Mouse (Mus musculus) neural tube, embryonic 14.5 days (tissue): Measurements from ENCODE around the gene Rbl2. TPM values are rescaled to one million over a fixed set of nuclear protein-coding genes. Genes with fewer than 3 reads are reported as not detected.

Experiments
- ATAC-seq: fragments of 200-750 bp; cut with Nextera tagmentation; 2 replicates; pipeline ENCODE4 v1.8.0; 2017; ENCODE audit warnings: low read depth, mild to moderate bottlenecking, moderate TSS enrichment, moderate library complexity
- H3K27ac ChIP-seq: fragments of 300-500 bp; sonication (generic); 2 replicates; pipeline ENCODE4 v1.5.1; 2014; ENCODE audit warnings: low read depth, mild to moderate bottlenecking, control low read depth, low read length, moderate library complexity, mixed read lengths
- H3K27me3 ChIP-seq: fragments of 300-500 bp; sonication (generic); 2 replicates; pipeline ENCODE4 v1.6.1; 2014; ENCODE audit warnings: low read length; ENCODE audit not compliant: control insufficient read depth, insufficient read depth
- H3K36me3 ChIP-seq: fragments of 300-500 bp; sonication (generic); 2 replicates; pipeline ENCODE4 v1.6.1; 2014; ENCODE audit warnings: low read length, mixed read lengths; ENCODE audit not compliant: control insufficient read depth, insufficient read depth
- H3K4me1 ChIP-seq: fragments of 300-500 bp; sonication (generic); 2 replicates; pipeline ENCODE4 v1.6.1; 2014; ENCODE audit warnings: low read length; ENCODE audit not compliant: control insufficient read depth, insufficient read depth
- H3K4me2 ChIP-seq: fragments of 300-500 bp; sonication (generic); 2 replicates; pipeline ENCODE4 v1.6.1; 2014; ENCODE audit warnings: mild to moderate bottlenecking, low read depth, low read length, control low read depth
- H3K4me3 ChIP-seq: fragments of 300-500 bp; sonication (generic); 2 replicates; pipeline ENCODE4 v1.5.1; 2014; ENCODE audit warnings: low read depth, low read length, control low read depth, mixed read lengths
- H3K9ac ChIP-seq: fragments of 300-500 bp; sonication (generic); replicated peaks from 2 replicates; pipeline ENCODE4 v1.6.1; 2014; ENCODE audit warnings: low read depth, mild to moderate bottlenecking, control low read depth, low read length, mixed read lengths
- H3K9me3 ChIP-seq: fragments of 300-500 bp; sonication (generic); 2 replicates; pipeline ENCODE4 v1.6.1; 2016; ENCODE audit warnings: low read length; ENCODE audit not compliant: control insufficient read depth
- WGBS: fragments of 180-500 bp; shearing (Covaris S2); extraction: QIAGEN DNeasy Blood & Tissue Kit; methylation state at CpG from one replicate; pipeline ENCODE4 v1.1.7; 2014; 5-methylcytosine and 5-hydroxymethylcytosine counted together
- polyA plus RNA-seq: library from polyadenylated mRNA; unstranded; fragments of >200 nt; fragmentation: Nextera tagmentation; extraction: Ambion mirVana; gene quantifications from 2 replicates; pipeline ENCODE4 v1.2.1, GENCODE M21; 2014

Gene Rbl2
- polyA plus RNA-seq, 1 experiment from 2014 or later = 28.9 TPM

DNA sequence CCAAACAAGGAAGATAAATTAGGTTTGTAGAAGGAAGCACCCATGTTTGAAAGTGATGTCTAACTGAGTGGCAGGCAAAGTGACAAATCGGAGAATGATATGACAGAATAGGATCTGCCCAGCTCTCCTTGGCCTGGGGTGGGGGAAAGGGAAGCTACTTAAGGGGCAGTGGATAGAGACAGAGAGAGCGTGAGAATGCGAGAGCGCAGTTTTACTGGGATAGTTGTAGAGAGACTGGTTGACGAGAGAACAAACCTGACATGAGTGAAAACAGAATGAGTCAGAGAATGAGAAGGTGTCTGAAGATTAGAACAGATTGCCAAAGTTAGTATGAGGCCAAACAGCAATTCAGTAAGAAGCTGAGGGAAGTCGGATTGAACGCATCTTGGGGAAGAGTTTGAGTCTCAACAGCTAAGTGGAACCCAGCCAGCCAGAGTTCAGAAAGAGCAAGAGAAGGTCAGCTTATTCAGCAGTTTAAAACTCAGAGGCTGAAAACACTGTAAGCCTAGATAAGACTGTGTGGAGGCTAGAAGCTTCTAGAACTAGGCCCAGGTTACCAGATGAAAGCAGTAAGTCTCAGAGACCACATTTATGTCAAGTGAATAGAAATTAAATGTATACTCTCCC, 9.9 kb upstream of the Rbl2 start:
- no peaks in the 10 kb centered on the region for H3K4me1 ChIP-seq
- no peak for ATAC-seq
- no peak overlapping the region for H3K4me3 ChIP-seq
- WGBS = 92% methylated on average over 7 of the region's 7 CpGs
- no peak overlapping the region for H3K4me2 ChIP-seq
- no peak overlapping the region for H3K9ac ChIP-seq
- no peak overlapping the region for H3K27ac ChIP-seq
- peaks cover 5% of the 10 kb centered on the region; the same call in 1 of the 2 replicates for H3K36me3 ChIP-seq
- no peaks in the 10 kb centered on the region for H3K9me3 ChIP-seq
- no peaks in the 10 kb centered on the region for H3K27me3 ChIP-seq

DNA sequence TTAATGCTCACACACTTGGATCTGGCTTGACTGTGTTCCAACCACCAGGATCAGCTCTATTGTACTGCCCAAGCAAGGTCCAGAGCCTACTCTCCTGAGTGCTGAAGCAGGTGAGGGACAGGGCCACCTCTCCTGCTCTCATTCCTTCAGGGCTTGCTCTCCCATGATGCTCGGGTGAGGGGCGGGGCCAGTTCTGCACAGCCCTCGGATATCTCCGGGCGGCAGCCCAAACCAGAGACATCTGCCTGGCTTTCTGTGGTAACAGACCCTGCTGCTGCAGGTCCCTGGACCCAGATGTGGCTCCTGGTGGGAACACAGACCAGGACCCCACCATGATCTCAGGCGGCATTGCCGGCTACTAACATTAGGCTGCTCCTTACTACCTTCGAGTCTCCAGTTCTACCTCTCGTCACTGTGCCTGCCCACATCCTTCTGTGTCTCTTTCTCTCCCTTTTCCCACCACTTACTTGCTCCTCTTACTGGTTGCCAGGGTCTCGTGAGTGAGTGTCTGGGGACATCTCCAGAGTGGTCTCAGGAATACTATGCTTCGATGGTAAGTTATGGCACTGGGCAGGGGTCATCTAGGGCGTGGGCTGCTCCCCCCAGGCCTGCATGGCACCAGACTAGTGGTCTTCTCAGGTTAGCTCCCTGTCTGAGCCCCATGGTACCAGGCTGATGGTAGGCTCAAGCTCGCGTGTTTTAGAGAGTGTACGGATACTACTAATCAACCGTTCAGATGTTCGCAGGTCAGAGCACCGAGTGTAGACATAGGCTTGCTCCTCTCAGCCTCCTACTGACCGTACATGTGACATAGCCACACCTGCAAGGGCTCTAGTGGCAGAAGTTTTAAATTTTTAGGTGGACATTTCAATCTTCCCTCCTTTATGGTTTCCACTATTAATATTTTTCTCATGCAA, 9.0 kb upstream of the Rbl2 start:
- Histone ChIP-seq H3K36me3 (peaks cover 5% of the 10 kb centered on the region; the same call in 1 of the 2 replicates), H3K4me2 (no peak overlapping the region), H3K4me1 (no peaks in the 10 kb centered on the region), H3K4me3 (no peak overlapping the region), H3K9me3 (no peaks in the 10 kb centered on the region), H3K27ac (no peak overlapping the region), H3K9ac (no peak overlapping the region), H3K27me3 (no peaks in the 10 kb centered on the region)
- no peak for ATAC-seq
- WGBS = 83% methylated on average over 19 of the region's 19 CpGs

DNA sequence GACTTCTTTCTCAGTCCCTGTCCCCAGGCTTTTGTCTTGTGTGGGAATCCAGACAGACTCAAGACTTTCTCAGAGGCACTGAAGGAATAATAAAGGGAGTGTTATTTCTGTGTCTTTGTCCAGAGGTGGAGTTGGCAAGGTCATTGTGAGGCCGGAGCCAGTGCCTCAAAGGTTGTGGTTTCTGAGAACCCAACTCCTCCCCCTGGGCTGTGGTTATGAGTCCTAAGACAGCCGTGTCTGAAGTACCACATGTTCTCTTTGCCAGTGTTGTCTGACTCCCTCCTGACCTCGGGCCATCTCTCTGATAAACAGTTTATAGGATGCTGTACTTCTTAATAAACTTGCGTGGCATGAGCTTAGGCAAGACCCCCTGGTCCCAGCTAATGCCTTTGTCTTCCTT, 4.7 kb upstream of the Rbl2 start:
- Histone ChIP-seq H3K4me1 (no peaks in the 10 kb centered on the region), H3K27ac (no peak overlapping the region), H3K27me3 (no peaks in the 10 kb centered on the region), H3K4me3 (no peak overlapping the region), H3K9me3 (no peaks in the 10 kb centered on the region), H3K36me3 (no peaks in the 10 kb centered on the region), H3K9ac (no peak overlapping the region), H3K4me2 (no peak overlapping the region)
- ATAC-seq = no peak
- 66% methylated on average over 4 of the region's 4 CpGs for WGBS

DNA sequence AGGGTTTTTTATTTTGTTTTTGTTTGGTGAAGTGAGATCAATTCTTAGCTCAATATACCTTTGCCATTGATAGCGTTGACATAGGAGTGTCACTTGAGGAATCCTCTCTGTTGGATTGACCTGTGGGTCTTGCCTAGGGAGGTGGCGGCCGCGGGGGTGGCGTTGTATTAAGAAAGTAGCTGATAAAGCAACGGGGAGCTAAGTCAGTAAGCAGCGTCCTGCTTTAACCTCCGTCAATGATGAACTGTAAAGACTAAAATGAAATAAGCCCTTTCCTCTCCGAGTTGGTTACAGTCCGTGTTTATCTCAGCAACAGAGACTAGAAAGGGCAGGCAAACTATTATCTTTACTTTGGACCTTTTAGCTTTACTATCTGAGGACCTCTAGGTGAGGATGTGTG, 450 bp upstream of the Rbl2 start:
- Histone ChIP-seq H3K36me3 (no peaks in the 10 kb centered on the region), H3K9ac (peak overlapping the region; percentile 89), H3K4me2 (peak overlapping the region; percentile 72), H3K4me1 (peaks cover 5% of the 10 kb centered on the region; the same call in 1 of the 2 replicates), H3K9me3 (no peaks in the 10 kb centered on the region), H3K27me3 (no peaks in the 10 kb centered on the region), H3K27ac (no peak overlapping the region), H3K4me3 (peak overlapping the region; percentile 78)
- WGBS = 10% methylated on average over 10 of the region's 10 CpGs
- 0 out of 2 replicates have a peak, but pooled peaks have one; percentile 8 for ATAC-seq

DNA sequence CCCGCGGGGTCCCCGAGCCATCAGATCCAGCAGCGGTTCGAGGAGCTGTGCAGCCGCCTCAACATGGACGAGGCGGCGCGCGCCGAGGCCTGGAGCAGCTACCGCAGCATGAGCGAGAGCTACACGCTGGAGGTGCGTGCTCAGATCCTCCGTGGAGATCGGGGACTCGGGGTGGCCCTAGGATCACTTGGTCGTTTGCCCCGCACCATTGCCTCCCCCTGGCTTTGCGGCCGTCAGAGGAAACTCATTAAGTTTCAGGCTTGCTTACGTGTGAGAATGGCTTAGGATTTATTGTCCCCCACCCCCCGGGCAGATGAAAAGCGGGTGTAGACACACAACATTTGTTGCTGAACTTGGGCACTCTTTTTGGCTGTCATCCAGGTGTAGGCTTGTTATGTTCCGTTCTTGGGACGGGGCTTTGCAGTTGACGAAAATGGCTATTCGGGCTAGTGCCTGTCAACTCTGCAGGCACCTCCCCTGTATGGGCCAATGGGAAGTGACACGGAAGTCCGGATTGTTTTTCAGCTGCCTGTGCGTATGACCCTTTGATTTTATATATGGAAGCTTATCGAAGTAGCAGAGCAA, 510 bp downstream of the Rbl2 start:
- Histone ChIP-seq H3K4me2 (peak overlapping the region; percentile 72), H3K27ac (peak overlapping the region; percentile 84), H3K4me1 (peaks cover 5% of the 10 kb centered on the region; the same call in 1 of the 2 replicates), H3K36me3 (no peaks in the 10 kb centered on the region), H3K4me3 (peak overlapping the region; percentile 78), H3K9ac (peak overlapping the region; percentile 89), H3K27me3 (no peaks in the 10 kb centered on the region), H3K9me3 (no peaks in the 10 kb centered on the region)
- WGBS = 0% methylated on average over 34 of the region's 34 CpGs
- peak; percentile 86 for ATAC-seq

DNA sequence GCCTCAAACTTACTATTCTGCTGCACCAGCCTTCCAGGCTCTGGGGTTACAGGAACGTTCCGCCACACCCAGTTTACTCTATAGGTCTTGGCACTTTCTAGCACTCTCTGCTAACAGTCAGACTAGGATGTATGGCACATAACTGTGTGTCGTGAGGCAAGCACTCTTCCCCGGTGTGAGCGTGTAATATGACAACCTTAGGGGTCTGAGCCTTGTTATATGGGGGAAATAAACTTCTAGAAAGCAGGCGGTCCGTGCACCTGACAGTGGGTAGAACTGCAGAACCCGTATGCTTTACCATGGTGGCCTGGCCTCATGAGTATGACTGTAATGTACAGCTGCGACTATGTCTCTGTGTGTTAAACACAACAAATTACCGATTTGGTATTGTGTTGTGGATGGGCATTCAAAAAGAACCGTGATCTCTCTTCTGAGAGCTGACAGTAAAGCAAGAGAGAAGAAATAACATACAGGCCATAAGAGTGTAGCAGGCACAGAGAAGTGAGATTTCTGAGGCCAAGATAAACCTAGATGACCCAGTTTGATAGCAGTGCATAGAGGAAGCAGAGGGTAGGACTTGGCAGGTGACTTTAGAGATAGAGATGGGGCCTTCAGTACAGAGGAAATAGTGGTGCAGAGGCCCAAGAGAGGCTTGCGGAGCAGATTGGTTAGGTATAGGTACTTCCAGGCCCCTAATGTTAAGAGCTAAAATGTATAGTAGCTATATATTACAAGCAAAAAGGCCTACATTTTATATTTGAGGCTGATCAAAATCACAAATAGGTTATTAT, 7.4 kb downstream of the Rbl2 start:
- no peak overlapping the region for H3K27ac ChIP-seq
- no peak overlapping the region for H3K4me2 ChIP-seq
- H3K27me3 ChIP-seq = no peaks in the 10 kb centered on the region
- WGBS = 94% methylated on average over 12 of the region's 12 CpGs
- no peak for ATAC-seq
- no peak overlapping the region for H3K9ac ChIP-seq
- H3K4me3 ChIP-seq = no peak overlapping the region
- no peaks in the 10 kb centered on the region for H3K4me1 ChIP-seq
- H3K9me3 ChIP-seq = no peaks in the 10 kb centered on the region
- H3K36me3 ChIP-seq = peaks cover 21% of the 10 kb centered on the region; the same call in 1 of the 2 replicates

DNA sequence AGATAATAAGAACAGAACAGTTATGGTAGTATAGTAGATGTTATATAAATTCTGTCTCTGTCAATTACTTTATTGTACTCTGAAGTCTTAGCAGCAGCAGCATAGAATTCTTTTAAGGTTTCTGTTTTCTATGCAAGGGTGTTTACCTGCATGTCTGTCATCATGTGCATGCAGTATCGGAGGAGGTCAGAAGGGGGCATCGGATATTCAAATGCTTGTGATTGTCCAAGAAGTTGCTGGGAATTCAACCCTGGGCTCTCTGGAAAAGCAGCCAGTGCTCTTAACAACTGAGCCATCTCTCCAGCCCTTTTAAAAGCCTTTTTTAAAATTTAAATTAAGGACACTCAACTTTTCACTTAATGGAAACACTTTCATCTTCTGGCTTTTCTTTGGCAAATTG, 9.8 kb downstream of the Rbl2 start:
- Histone ChIP-seq H3K4me1 (no peaks in the 10 kb centered on the region), H3K27ac (no peak overlapping the region), H3K27me3 (no peaks in the 10 kb centered on the region), H3K36me3 (peaks cover 21% of the 10 kb centered on the region; the same call in 1 of the 2 replicates), H3K4me3 (no peak overlapping the region), H3K9me3 (no peaks in the 10 kb centered on the region), H3K4me2 (no peak overlapping the region), H3K9ac (no peak overlapping the region)
- no peak for ATAC-seq
- WGBS = 93% methylated on average over 2 of the region's 2 CpGs

DNA sequence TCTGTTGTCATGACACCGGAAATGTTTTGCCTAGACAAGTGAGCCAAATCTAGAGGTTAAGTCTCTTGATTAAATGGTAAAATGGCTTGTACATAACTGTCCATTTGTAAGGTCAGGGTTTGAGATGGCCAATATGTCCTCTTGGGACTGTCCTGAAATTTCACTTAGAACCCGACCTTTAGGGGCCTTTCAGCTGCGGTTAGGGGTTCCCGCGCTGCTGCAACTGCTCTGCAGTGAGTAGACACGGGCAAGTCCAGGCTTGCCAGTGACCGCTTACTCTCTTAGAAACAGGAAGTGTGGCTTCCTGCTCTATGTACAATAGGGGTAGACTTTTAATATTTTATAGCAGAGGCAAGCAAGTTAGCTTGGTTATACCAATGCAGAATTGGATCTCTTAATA, 12.1 kb downstream of the Rbl2 start:
- H3K27ac ChIP-seq = no peak overlapping the region
- 86% methylated on average over 7 of the region's 7 CpGs for WGBS
- no peaks in the 10 kb centered on the region for H3K4me1 ChIP-seq
- no peak overlapping the region for H3K9ac ChIP-seq
- H3K4me2 ChIP-seq = no peak overlapping the region
- no peak for ATAC-seq
- no peaks in the 10 kb centered on the region for H3K27me3 ChIP-seq
- no peaks in the 10 kb centered on the region for H3K9me3 ChIP-seq
- peaks cover 16% of the 10 kb centered on the region; the same call in 1 of the 2 replicates for H3K36me3 ChIP-seq
- H3K4me3 ChIP-seq = no peak overlapping the region
